Mouse (Mus musculus): ENCODE results near the gene Tmem270.
A peak's percentile ranks its signal among the peaks of the same experiment; 100 is the strongest.
"Not testable (repeated sequence)": the region's sequence is repeated elsewhere in the genome, so short reads cannot be mapped to it uniquely, and the experiment has no call there.

Gene Tmem270

GRCm38 (mm10) chr5:134906633-134907032 is at the start of gene Tmem270:
Gene Tmem270 (minus strand): TSS chr5:134906733.
- DNase-seq (ENCODE audit: low read depth), result no peak

- DNase-seq (ENCODE audit: low read depth), result no peak
Measured at GRCm38 (mm10) chr5:134955491-134955890, 49.0 kb upstream of the Tmem270 start.

GRCm38 (mm10) chr5:134951053-134951884 is 44.7 kb upstream of the Tmem270 start:
- no peak for DNase-seq (ENCODE audit: low read depth)

GRCm38 (mm10) chr5:134948085-134948439 is 41.5 kb upstream of the Tmem270 start:
- DNase-seq (ENCODE audit: low read depth), result no peak

GRCm38 (mm10) chr5:134947420-134948084 is 41.0 kb upstream of the Tmem270 start:
- DNase-seq (ENCODE audit: low read depth), result no peak

GRCm38 (mm10) chr5:134946857-134947255 is 40.3 kb upstream of the Tmem270 start, which contains the start of gene Cldn4:
Gene Cldn4 (minus strand): TSS chr5:134946934.
- DNase-seq (ENCODE audit: low read depth), result no peak

- DNase-seq (ENCODE audit: low read depth), result no peak
Measured at GRCm38 (mm10) chr5:134946063-134946856, 39.7 kb upstream of the Tmem270 start.

- no peak for DNase-seq (ENCODE audit: low read depth)
Measured at GRCm38 (mm10) chr5:134945266-134945959, 38.9 kb upstream of the Tmem270 start.

GRCm38 (mm10) chr5:134944179-134944578 is 37.6 kb upstream of the Tmem270 start:
- no peak for DNase-seq (ENCODE audit: low read depth)

- DNase-seq (ENCODE audit: low read depth), result no peak
Measured at GRCm38 (mm10) chr5:134942740-134943139, 36.2 kb upstream of the Tmem270 start.

GRCm38 (mm10) chr5:134941472-134942209 is 35.1 kb upstream of the Tmem270 start:
- DNase-seq (ENCODE audit: low read depth), result peak; percentile 68

GRCm38 (mm10) chr5:134939554-134939953 is 33.0 kb upstream of the Tmem270 start:
- not testable (repeated sequence) for DNase-seq (ENCODE audit: low read depth)

- DNase-seq (ENCODE audit: low read depth), result peak; percentile 71
Measured at GRCm38 (mm10) chr5:134939069-134939468, 32.5 kb upstream of the Tmem270 start.

GRCm38 (mm10) chr5:134936626-134937185 is 30.2 kb upstream of the Tmem270 start:
- no peak for DNase-seq (ENCODE audit: low read depth)

- no peak for DNase-seq (ENCODE audit: low read depth)
Measured at GRCm38 (mm10) chr5:134936051-134936450, 29.5 kb upstream of the Tmem270 start.

- no peak for DNase-seq (ENCODE audit: low read depth)
Measured at GRCm38 (mm10) chr5:134934666-134935065, 28.1 kb upstream of the Tmem270 start.

- DNase-seq (ENCODE audit: low read depth), result not testable (repeated sequence)
Measured at GRCm38 (mm10) chr5:134933686-134934085, 27.2 kb upstream of the Tmem270 start.

GRCm38 (mm10) chr5:134933281-134933680 is 26.7 kb upstream of the Tmem270 start:
- peak; percentile 81 for DNase-seq (ENCODE audit: low read depth)

GRCm38 (mm10) chr5:134932903-134933276 is 26.4 kb upstream of the Tmem270 start:
- peak; percentile 92 for DNase-seq (ENCODE audit: low read depth)

GRCm38 (mm10) chr5:134932179-134932902 is 25.8 kb upstream of the Tmem270 start, which contains the start of gene Mettl27:
Gene Mettl27 (plus strand): TSS chr5:134932368.
- DNase-seq (ENCODE audit: low read depth), result peak; percentile 92

Data from naive thymus-derived CD4-positive, alpha-beta T cell, adult 2 months (primary cell).